Mouse (Mus musculus) erythroblast, embryonic 14.5 days (primary cell): ENCODE results near the gene Filip1l.

Experiments used
- GATA1 ChIP-seq: IDR thresholded peaks from 2 replicates; pipeline ENCODE4 v1.6.1; 2012; ENCODE audit warnings: low read length, inconsistent platforms, mixed read lengths
- TAL1 ChIP-seq: IDR thresholded peaks from 3 replicates; pipeline ENCODE4 v1.6.1; 2012; ENCODE audit warnings: low read length, inconsistent platforms, mixed read lengths

DNA sequence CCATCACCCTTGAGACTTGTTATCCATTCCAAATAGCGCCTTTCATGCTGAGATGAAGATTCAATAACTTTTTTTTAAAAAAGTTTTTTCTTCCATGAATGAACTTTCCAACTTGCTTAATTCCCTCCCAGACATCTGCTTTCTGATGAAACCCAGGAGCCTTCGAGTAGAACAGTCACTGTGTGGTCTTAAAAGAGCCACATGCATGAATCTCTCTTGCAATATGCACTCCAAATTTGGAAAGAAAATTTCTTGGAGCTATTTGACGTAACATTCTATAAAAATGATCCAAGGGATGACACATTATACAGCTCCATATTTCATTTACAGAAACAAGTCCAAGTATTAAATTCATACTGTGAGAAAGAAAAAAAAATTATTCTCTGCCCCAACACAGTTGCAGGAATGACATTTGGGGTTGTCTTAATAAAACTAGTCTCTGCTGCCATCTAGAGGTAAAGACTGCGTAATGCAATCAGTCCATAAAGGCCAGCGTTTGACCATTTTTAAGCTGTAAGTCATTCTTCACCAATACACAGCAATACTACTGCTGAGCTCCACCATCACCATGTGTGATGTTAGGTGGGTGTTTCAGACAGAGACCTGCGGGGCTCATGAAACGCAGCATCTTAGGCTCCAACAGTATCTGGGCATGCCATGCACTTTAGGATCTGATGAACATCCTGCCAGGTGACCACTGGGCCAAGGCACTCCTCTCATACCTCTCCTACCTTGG is 240.7 kb downstream of the Filip1l start:
- TF ChIP-seq TAL1: no peak
- no peak for TF ChIP-seq GATA1
